Mouse (Mus musculus) E14TG2a.4 (cell line): ENCODE measurements around the gene Igf1r.

Experiments
- H3K27me3 ChIP-seq: 2 replicates; pipeline ENCODE4 v1.6.1; 2014; ENCODE audit warnings: low read length, control low read depth; ENCODE audit not compliant: insufficient read depth
- H3K36me3 ChIP-seq: 2 replicates; pipeline ENCODE4 v1.6.1; 2014; ENCODE audit warnings: low read length, control low read depth; ENCODE audit not compliant: insufficient read depth
- H3K4me1 ChIP-seq: replicated peaks from 2 replicates; pipeline ENCODE4 v1.6.1; 2014; ENCODE audit warnings: low read depth, low read length, control low read depth
- H3K4me3 ChIP-seq: replicated peaks from 2 replicates; pipeline ENCODE4 v1.5.1; 2014; ENCODE audit warnings: mild to moderate bottlenecking, low read length
- H3K9me3 ChIP-seq: 2 replicates; pipeline ENCODE4 v1.6.1; 2014; ENCODE audit warnings: low read length, control low read depth
- CTCF ChIP-seq: conservative IDR thresholded peaks from 2 replicates; pipeline ENCODE4 v1.5.1; 2014; ENCODE audit warnings: low read length
- NANOG ChIP-seq: IDR thresholded peaks from 2 replicates; pipeline ENCODE4 v1.6.1; 2014; ENCODE audit warnings: borderline replicate concordance, low read length, mixed read lengths
- POU5F1 ChIP-seq: IDR thresholded peaks from 2 replicates; pipeline ENCODE4 v1.6.1; 2014; ENCODE audit warnings: low read length, borderline replicate concordance

Igf1r gene

GRCm38 (mm10) chr7:68228491-68228890, 275.9 kb downstream of the Igf1r start:
- H3K9me3 ChIP-seq: no peaks in the 10 kb centered on the region
- peaks cover 3% of the 10 kb centered on the region; the same call in 1 of the 2 replicates for H3K36me3 ChIP-seq
- no peak for TF ChIP-seq POU5F1
- TF ChIP-seq NANOG: no peak
- no peak for TF ChIP-seq CTCF
- H3K4me1 ChIP-seq: peaks cover 44% of the 10 kb centered on the region
- H3K27me3 ChIP-seq: peaks cover 11% of the 10 kb centered on the region
- H3K4me3 ChIP-seq: no peak overlapping the region

- Histone ChIP-seq H3K9me3 (no peaks in the 10 kb centered on the region), H3K4me3 (no peak overlapping the region), H3K36me3 (peaks cover 3% of the 10 kb centered on the region; the same call in 1 of the 2 replicates), H3K4me1 (peaks cover 57% of the 10 kb centered on the region), H3K27me3 (peaks cover 3% of the 10 kb centered on the region)
- no peak for TF ChIP-seq POU5F1
- TF ChIP-seq CTCF: no peak
- no peak for TF ChIP-seq NANOG
These were observed 278.2 kb downstream of the Igf1r start for GRCm38 (mm10) chr7:68230831-68231230.

GRCm38 (mm10) chr7:68232521-68232920, 279.9 kb downstream of the Igf1r start:
- no peak overlapping the region for H3K4me3 ChIP-seq
- no peaks in the 10 kb centered on the region for H3K36me3 ChIP-seq
- H3K4me1 ChIP-seq: peaks cover 45% of the 10 kb centered on the region
- no peaks in the 10 kb centered on the region for H3K9me3 ChIP-seq
- no peaks in the 10 kb centered on the region for H3K27me3 ChIP-seq
- no peak for TF ChIP-seq NANOG
- no peak for TF ChIP-seq CTCF
- no peak for TF ChIP-seq POU5F1

- Histone ChIP-seq H3K9me3 (no peaks in the 10 kb centered on the region), H3K27me3 (no peaks in the 10 kb centered on the region), H3K4me3 (0 out of 2 replicates have a peak overlapping the region, but pooled peaks have one; percentile 23), H3K4me1 (peaks cover 35% of the 10 kb centered on the region), H3K36me3 (no peaks in the 10 kb centered on the region)
- TF ChIP-seq CTCF (no peak), POU5F1 (no peak), NANOG (no peak)
These were observed 281.1 kb downstream of the Igf1r start for GRCm38 (mm10) chr7:68233619-68234223.

- Histone ChIP-seq H3K36me3 (no peaks in the 10 kb centered on the region), H3K27me3 (peaks cover 16% of the 10 kb centered on the region), H3K4me1 (peaks cover 35% of the 10 kb centered on the region), H3K4me3 (no peak overlapping the region), H3K9me3 (no peaks in the 10 kb centered on the region)
- TF ChIP-seq CTCF (no peak), NANOG (no peak), POU5F1 (no peak)
These were observed 284.2 kb downstream of the Igf1r start for GRCm38 (mm10) chr7:68236817-68237216.

GRCm38 (mm10) chr7:68239220-68239827, 286.7 kb downstream of the Igf1r start:
- peaks cover 26% of the 10 kb centered on the region for H3K4me1 ChIP-seq
- no peak overlapping the region for H3K4me3 ChIP-seq
- TF ChIP-seq POU5F1: no peak
- TF ChIP-seq CTCF: no peak
- TF ChIP-seq NANOG: no peak
- H3K27me3 ChIP-seq: peaks cover 20% of the 10 kb centered on the region
- no peaks in the 10 kb centered on the region for H3K36me3 ChIP-seq
- H3K9me3 ChIP-seq: no peaks in the 10 kb centered on the region

GRCm38 (mm10) chr7:68241205-68241604, 288.6 kb downstream of the Igf1r start:
- Histone ChIP-seq H3K9me3 (no peaks in the 10 kb centered on the region), H3K36me3 (no peaks in the 10 kb centered on the region), H3K4me1 (peaks cover 32% of the 10 kb centered on the region), H3K27me3 (peaks cover 23% of the 10 kb centered on the region), H3K4me3 (no peak overlapping the region)
- TF ChIP-seq POU5F1 (no peak), NANOG (no peak), CTCF (no peak)

GRCm38 (mm10) chr7:68245681-68246080, 293.1 kb downstream of the Igf1r start:
- peaks cover 11% of the 10 kb centered on the region for H3K9me3 ChIP-seq
- TF ChIP-seq CTCF: no peak
- peak; percentile 29; the same call in 1 of the 2 replicates for TF ChIP-seq POU5F1
- TF ChIP-seq NANOG: no peak; the same call in 1 of the 2 replicates

GRCm38 (mm10) chr7:68246249-68246648, 293.6 kb downstream of the Igf1r start:
- TF ChIP-seq NANOG: no peak
- TF ChIP-seq CTCF: no peak
- no peak for TF ChIP-seq POU5F1
- peaks cover 17% of the 10 kb centered on the region for H3K27me3 ChIP-seq
- peaks cover 21% of the 10 kb centered on the region for H3K4me1 ChIP-seq
- H3K36me3 ChIP-seq: no peaks in the 10 kb centered on the region
- peaks cover 11% of the 10 kb centered on the region for H3K9me3 ChIP-seq
- H3K4me3 ChIP-seq: no peak overlapping the region

More at GRCm38 (mm10) chr7:68245681-68246080, 293.1 kb downstream of the Igf1r start:
- no peak overlapping the region for H3K4me3 ChIP-seq
- peaks cover 22% of the 10 kb centered on the region for H3K27me3 ChIP-seq
- peaks cover 21% of the 10 kb centered on the region for H3K4me1 ChIP-seq
- H3K36me3 ChIP-seq: no peaks in the 10 kb centered on the region
